Mouse (Mus musculus) adrenal gland, postnatal 4 days (tissue): Measurements from ENCODE around the gene Slc9a8. TPM values are rescaled to one million over a fixed set of nuclear protein-coding genes. Genes with fewer than 3 reads are reported as not detected.

Source experiments
- DNase-seq, 2 experiments: peaks; one replicate each; pipeline ENCODE4 v3.0.0; 2021 to 2022; ENCODE audit warnings: low spot score in 2 of 2, mixed read lengths in 2 of 2
- total RNA-seq, 2 experiments: library from RNA; stranded (reverse); gene quantifications; 2 replicates each; pipeline ENCODE4 v1.2.3; 2021

Gene Slc9a8
- total RNA-seq, 2 experiments from 2014 or later = 60.0 to 63.9 TPM

GRCm38 (mm10) chr2:167407296-167407929 lies 14.1 kb upstream of the Slc9a8 start:
- no peak for DNase-seq

- DNase-seq = no peak
These were observed 7.1 kb upstream of the Slc9a8 start for GRCm38 (mm10) chr2:167414461-167414860.

- DNase-seq = peak in 1 of 2 experiments; percentile 44
These were observed 5.4 kb upstream of the Slc9a8 start for GRCm38 (mm10) chr2:167415970-167416563.

DNA sequence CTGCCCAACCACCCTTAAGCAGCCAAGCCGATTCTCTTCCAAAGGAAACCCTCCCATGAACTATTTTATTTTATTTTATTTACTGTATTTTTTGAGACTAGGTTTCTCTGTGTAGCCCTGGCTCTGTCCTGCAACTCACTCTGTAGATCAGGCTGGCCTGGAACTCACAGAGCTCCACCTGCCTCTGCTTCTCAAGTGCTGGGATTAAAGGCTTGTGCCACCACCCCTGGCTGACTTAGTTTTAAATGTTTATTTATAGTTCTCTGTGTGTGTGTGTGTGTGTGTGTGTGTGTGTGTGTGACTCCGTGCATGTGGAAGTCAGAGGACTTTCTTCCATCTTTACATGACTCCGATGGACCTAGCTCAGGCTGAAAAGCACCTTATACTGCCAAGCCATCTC lies 4.5 kb upstream of the Slc9a8 start:
- no peak for DNase-seq

DNA sequence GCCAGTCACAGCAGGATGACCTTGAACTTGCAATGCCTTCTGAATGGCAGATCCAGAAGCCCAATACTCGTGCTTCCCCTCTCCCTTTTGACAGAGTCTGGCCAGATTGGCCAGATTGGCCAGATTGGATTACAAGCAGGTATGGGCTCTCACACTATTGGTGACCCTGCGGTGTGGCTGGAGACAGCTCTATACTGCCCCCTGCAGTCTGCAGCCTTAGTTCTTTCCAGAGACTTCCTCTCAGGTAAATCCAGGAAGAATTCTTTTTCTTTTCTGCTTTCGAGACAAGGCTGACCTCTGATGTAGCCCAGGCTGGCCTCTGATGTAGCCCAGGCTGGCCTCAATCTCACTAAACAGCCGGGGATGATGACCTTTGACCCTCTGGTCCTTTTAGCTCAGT lies 3.8 kb upstream of the Slc9a8 start:
- DNase-seq = peak; percentile 35 to 48

DNA sequence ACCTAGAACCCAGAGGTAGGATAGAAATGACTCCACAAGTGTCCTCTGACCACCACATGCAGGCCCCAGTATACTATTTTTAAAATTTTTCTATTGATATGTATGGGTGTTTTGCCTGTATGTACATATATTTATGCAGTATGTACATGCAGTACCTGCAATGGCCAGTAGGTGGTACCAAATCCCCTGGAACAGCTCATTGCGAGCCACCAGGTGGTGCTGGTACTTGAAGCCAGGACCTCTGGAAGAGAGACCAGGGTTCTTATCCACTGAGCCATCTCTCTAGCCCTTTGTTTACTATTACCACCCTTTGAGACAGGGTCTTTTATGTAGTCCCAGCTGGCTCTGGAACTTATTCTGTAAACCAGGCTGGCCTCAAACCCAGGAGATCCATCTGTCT lies 2.3 kb upstream of the Slc9a8 start:
- DNase-seq = peak in 1 of 2 experiments; percentile 53

GRCm38 (mm10) chr2:167420811-167421241 lies 686 bp upstream of the Slc9a8 start:
- DNase-seq = no peak

- no peak for DNase-seq
These were observed 598 bp downstream of the Slc9a8 start for GRCm38 (mm10) chr2:167422150-167422470.

GRCm38 (mm10) chr2:167423031-167423611 lies 1.6 kb downstream of the Slc9a8 start:
- DNase-seq = no peak

- no peak for DNase-seq
These were observed 2.5 kb downstream of the Slc9a8 start for GRCm38 (mm10) chr2:167424040-167424439.

DNA sequence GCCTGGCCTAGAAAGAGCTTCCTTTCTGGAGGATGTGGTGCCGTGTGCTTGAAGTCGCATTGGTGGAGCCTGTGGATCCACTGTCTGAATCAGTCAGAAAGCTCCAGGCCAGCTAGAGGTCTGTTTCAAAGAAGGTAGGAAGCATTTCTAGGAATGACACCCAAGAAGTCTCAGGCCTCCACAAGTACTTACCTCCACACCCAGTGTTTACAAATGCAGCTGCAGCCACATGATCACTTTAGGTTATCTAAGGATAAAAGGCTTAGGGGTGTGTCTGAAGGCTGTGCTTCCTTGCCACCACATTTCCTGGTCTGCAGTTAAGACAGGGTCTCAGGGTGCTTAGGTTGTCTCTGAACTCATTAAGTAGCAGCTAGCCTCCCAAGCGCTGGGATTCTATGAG lies 3.0 kb downstream of the Slc9a8 start:
- no peak for DNase-seq

DNA sequence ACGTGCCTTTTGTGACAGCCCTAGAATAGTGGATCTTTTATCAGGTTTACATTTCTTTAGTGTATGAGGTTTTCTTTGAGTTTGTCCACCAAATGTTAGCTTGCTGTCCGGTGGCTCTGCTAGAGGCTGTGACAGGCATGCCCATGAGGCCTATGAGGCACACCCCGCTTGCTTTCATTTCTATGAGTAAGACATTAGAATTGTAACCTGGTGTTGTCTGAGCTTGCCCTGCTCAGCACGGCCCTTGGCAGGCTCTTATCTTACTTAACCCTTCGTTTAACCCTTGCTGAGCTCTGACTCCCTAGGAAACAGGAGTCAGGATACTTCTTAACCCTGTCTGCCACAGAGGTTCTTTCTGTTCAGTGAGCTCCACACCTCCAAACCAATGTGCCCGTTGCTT lies 3.9 kb downstream of the Slc9a8 start:
- DNase-seq = no peak

DNA sequence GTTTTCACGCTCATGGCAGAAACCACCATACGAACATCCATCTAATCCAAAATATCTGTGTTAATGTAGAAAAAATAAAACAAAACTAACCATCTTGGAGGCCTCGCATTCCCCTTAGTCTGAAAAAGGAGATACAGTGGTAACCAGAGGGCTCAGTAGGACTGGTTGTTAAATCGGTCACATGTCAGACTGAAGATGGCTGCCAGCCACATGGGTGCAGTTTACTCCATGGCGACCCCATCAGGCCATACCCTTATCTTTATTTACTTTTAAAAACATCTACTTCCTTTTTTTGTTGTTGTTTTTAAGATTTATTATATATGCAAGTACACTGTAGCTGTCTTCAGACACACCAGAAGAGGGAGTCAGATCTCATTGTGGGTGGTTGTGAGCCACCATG lies 8.1 kb downstream of the Slc9a8 start:
- no peak for DNase-seq

GRCm38 (mm10) chr2:167430737-167431417 lies 9.4 kb downstream of the Slc9a8 start:
- DNase-seq = no peak

DNA sequence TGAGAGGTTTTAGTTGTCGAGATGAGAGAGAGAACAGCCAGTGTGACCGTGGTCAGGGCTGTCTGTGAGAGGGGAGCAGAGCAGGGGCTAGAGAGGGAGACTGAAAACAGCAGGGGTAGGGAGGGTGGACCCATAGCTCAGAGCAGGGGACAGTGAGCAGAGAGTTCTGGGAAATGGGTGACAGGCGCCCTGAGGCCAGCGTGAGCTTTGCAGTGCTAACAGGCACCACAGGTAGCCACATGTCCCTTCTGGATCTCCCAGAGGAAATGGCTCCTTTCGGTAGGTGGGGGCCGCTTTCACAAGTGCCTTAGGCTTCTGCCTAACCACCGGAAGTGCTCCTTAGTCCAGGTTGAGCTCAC lies 9.9 kb downstream of the Slc9a8 start:
- DNase-seq = no peak

DNA sequence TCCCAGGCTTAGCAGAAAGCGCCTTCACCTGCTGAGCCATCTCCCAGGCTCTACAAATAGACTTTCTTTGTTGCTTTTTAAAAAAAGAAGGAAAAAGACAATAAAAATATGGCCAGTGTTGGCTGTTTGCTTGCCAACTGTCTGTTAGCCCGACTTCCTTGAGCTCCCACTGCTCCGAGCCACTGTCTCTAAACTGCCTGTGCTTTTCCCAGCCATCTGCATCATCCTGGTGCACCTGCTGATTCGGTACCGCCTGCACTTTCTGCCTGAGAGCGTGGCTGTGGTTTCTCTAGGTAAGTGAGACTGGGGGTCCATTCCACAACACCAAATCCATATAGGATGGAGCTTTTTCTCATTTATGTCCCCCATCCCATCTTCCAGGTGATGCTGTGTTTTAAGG lies 13.1 kb downstream of the Slc9a8 start:
- no peak for DNase-seq

- no peak for DNase-seq
These were observed 14.1 kb downstream of the Slc9a8 start for GRCm38 (mm10) chr2:167435631-167436030.

DNA sequence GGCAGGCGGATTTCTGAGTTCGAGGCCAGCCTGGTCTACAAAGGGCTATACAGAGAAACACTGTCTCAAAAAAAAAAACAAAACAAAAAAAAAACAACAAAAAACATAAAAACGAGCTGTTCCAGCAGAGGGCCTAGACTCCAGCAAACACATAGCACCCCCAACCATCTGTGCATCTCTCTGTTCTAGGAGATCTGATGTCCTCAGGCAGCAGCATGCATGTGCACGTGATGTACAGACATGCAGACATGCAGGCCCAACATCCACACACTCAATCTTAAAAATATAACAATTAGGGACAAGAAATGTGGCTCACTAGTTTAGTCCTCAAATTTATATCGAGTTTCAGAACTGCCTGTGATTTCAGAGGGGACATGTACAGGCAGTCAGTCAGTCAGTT lies 14.9 kb downstream of the Slc9a8 start:
- no peak for DNase-seq

- no peak for DNase-seq
These were observed 17.9 kb downstream of the Slc9a8 start for GRCm38 (mm10) chr2:167439422-167439821.

GRCm38 (mm10) chr2:167443411-167444193 lies 22.1 kb downstream of the Slc9a8 start:
- DNase-seq = no peak

GRCm38 (mm10) chr2:167445911-167446780 lies 24.6 kb downstream of the Slc9a8 start:
- DNase-seq = peak in 1 of 2 experiments; percentile 16
